Mouse (Mus musculus) ES-Bruce4 (cell line): ENCODE measurements at regions not wholly inside any gene's neighbourhood (a gene's known extent, or its start where the extent isn't known, plus 50 kb on each side); places are given as distances from the start of the nearest gene placed in this dataset.

Experiments
- CTCF ChIP-seq: IDR thresholded peaks from one replicate; pipeline ENCODE4 v1.8.1; 2011; ENCODE audit warnings: low read depth, low read length
- EP300 ChIP-seq: IDR thresholded peaks from 2 replicates; pipeline ENCODE4 v1.6.1; 2011; ENCODE audit warnings: low read depth, low read length; ENCODE audit not compliant: insufficient read depth

- no peak for TF ChIP-seq CTCF
- TF ChIP-seq EP300 = no peak
Measured at GRCm38 (mm10) chr13:7427750-7428149, 774.9 kb upstream of the Adarb2 start.
